9 mouse cellular contexts compared by ENCODE assay signal in genomic region chr6:100674974-100675373, GRCm38 (mm10). TPM values are rescaled to one million over a fixed set of nuclear protein-coding genes. Genes with fewer than 3 reads are reported as not detected.
DNase-seq lines count a peak whose midpoint lies in the region; ATAC-seq and TF ChIP-seq lines count a peak whose summit lies in the region.
"Had no signal": no experiment of that assay in that cellular context is flagged by ENCODE, and none has a peak within 500 bp of the region (broad histone marks: within the 10 kb centered on the region; RNA-seq: fewer than 3 reads in every experiment).

No protein-coding gene starts in this region.

- no peaks in the 10 kb centered on the region for H3K36me3 ChIP-seq in kidney, postnatal 0 days (ENCODE audit: insufficient read depth, low read length)
- H3K36me3 ChIP-seq in kidney, embryonic 16.5 days (ENCODE audit: insufficient read depth, low read length): no peaks in the 10 kb centered on the region
- H3K36me3 ChIP-seq: embryonic facial prominence, embryonic 13.5 days had no signal

- 0 out of 2 replicates have a peak, but pooled peaks cover 6% of the 10 kb centered on the region for H3K4me1 ChIP-seq in kidney, postnatal 0 days (replicated peaks; ENCODE audit: insufficient read depth, low read length)
- H3K4me1 ChIP-seq in kidney, embryonic 16.5 days (ENCODE audit: insufficient read depth, low read length): peaks cover 5% of the 10 kb centered on the region; the same call in 1 of the 2 replicates

- H3K4me3 ChIP-seq in kidney, postnatal 0 days (replicated peaks; ENCODE audit: low read depth, low read length): no peak overlapping the region
- no peak overlapping the region for H3K4me3 ChIP-seq in kidney, embryonic 16.5 days (ENCODE audit: low read length)
- H3K4me3 ChIP-seq: embryonic facial prominence, embryonic 13.5 days had no signal

- H3K27me3 ChIP-seq in kidney, postnatal 0 days (ENCODE audit: insufficient read depth, low read length): no peaks in the 10 kb centered on the region
- no peaks in the 10 kb centered on the region for H3K27me3 ChIP-seq in kidney, embryonic 16.5 days (ENCODE audit: insufficient read depth, low read length)

- H3K9ac ChIP-seq in kidney, postnatal 0 days (ENCODE audit: low read depth, low read length): no peak overlapping the region
- no peak overlapping the region for H3K9ac ChIP-seq in kidney, embryonic 16.5 days (replicated peaks; ENCODE audit: low read length)
- H3K9ac ChIP-seq: embryonic facial prominence, embryonic 13.5 days had no signal

- no peak for ATAC-seq in kidney, postnatal 0 days (replicated peaks; ENCODE audit: low FRiP score, low read depth)
- no peak for ATAC-seq in kidney, embryonic 16.5 days (ENCODE audit: low FRiP score, low TSS enrichment)
- ATAC-seq in CD4-positive, CD25-positive, alpha-beta regulatory T cell, adult 4 months: peak; percentile 40

- 14% methylated on average over 6 of the region's 6 CpGs for WGBS in kidney, postnatal 0 days
- 19% methylated on average over 6 of the region's 6 CpGs for WGBS in kidney, embryonic 16.5 days
- WGBS in large intestine, adult 2 months: 10% methylated on average over 6 of the region's 6 CpGs

- peak; percentile 81 for TF ChIP-seq CTCF in kidney, postnatal 0 days (IDR thresholded peaks at IDR 0.05; ENCODE audit: low read depth)

- H3K9me3 ChIP-seq in kidney, postnatal 0 days (replicated peaks; ENCODE audit: low read length): no peaks in the 10 kb centered on the region
- no peaks in the 10 kb centered on the region for H3K9me3 ChIP-seq in kidney, embryonic 16.5 days (ENCODE audit: low read length)
- H3K9me3 ChIP-seq: embryonic facial prominence, embryonic 13.5 days had no signal

- H3K27ac ChIP-seq in kidney, postnatal 0 days: no peak overlapping the region
- H3K27ac ChIP-seq in kidney, embryonic 16.5 days (ENCODE audit: low read length): no peak overlapping the region
- H3K27ac ChIP-seq: embryonic facial prominence, embryonic 13.5 days had no signal

- no peak overlapping the region for H3K4me2 ChIP-seq in kidney, postnatal 0 days (ENCODE audit: low read length)
- H3K4me2 ChIP-seq in kidney, embryonic 16.5 days (replicated peaks; ENCODE audit: low read depth, low read length): no peak overlapping the region
- H3K4me2 ChIP-seq: embryonic facial prominence, embryonic 13.5 days had no signal

- DNase-seq in kidney, postnatal 0 days (ENCODE audit: low spot score): peak; percentile 81
- peak; percentile 37 for DNase-seq in MEL-GATA-1-ER (ENCODE audit: extremely low read depth, low read depth)
- peak; percentile 19 for DNase-seq in large intestine, adult 2 months (ENCODE audit: low read depth, low spot score)
- DNase-seq in spleen, postnatal 10 days (ENCODE audit: low spot score in 2 of 2): no peak
- DNase-seq in right cerebral cortex, postnatal 36 days (ENCODE audit: low spot score in 2 of 2): no peak
- DNase-seq in gastrocnemius, adult 8-10 months (ENCODE audit: low spot score in 2 of 2): no peak

RNA-seq across cellular contexts. Expression of gene Shq1, which starts 4.0 kb away (rescaled TPM):
- 11.8 and 12.8 TPM in 2 replicates for polyA plus RNA-seq in kidney, postnatal 0 days (2015; fragmentation: Nextera tagmentation; extraction: Ambion mirVana)
- 18.9 and 20.8 TPM in 2 replicates for polyA plus RNA-seq in kidney, embryonic 16.5 days (2015; fragmentation: Nextera tagmentation; extraction: Ambion mirVana)
- 10 to 100 TPM; 10.0 to 11.7 TPM for polyA plus RNA-seq in CD4-positive, CD25-positive, alpha-beta regulatory T cell, adult 4 months (2017; shearing (Covaris generic))
- polyA plus RNA-seq in large intestine, adult 2 months (2012; rRNA removed): 3.2 and 3.8 TPM in 2 replicates
- 1 to 10 TPM; 1.3 to 3.1 (median 1.8) TPM for total RNA-seq in gastrocnemius, adult 8-10 months (2022)

RNA-seq across cellular contexts. Expression of gene Gxylt2, which starts 29.6 kb away (rescaled TPM):
- 7.9 and 9.9 TPM in 2 replicates for polyA plus RNA-seq in kidney, postnatal 0 days (2015; fragmentation: Nextera tagmentation; extraction: Ambion mirVana)
- 6.8 and 8.0 TPM in 2 replicates for polyA plus RNA-seq in kidney, embryonic 16.5 days (2015; fragmentation: Nextera tagmentation; extraction: Ambion mirVana)
- polyA plus RNA-seq in CD4-positive, CD25-positive, alpha-beta regulatory T cell, adult 4 months (2017; shearing (Covaris generic)): under 1 TPM in 1 of 2 experiments, not detected in 1; 0.17 TPM
- 0.18 and 0.21 TPM in 2 replicates for polyA plus RNA-seq in large intestine, adult 2 months (2012; rRNA removed)
- total RNA-seq in gastrocnemius, adult 8-10 months (2022): under 1 TPM; 0.31 to 0.83 (median 0.48) TPM

Comparison
In these comparisons a context has a peak if more than half of its experiments do, and no peak if none do; other contexts are left out.
1. DNase-seq: peak in kidney, postnatal 0 days (single experiment), MEL-GATA-1-ER (single experiment) and large intestine, adult 2 months (single experiment); none in spleen, postnatal 10 days (0 of 2), right cerebral cortex, postnatal 36 days (0 of 2) and gastrocnemius, adult 8-10 months (0 of 2).